Mouse (Mus musculus) CH12.LX (cell line): ENCODE data around the gene Wdfy3. TPM values are rescaled to one million over a fixed set of nuclear protein-coding genes. Genes with fewer than 3 reads are reported as not detected.

Source experiments
- DNase-seq: peaks from one replicate; pipeline ENCODE4 v3.0.0-alpha.2; 2013; ENCODE audit errors: extremely low read depth
- H3K27ac ChIP-seq: 2 replicates; pipeline ENCODE4 v1.5.1; 2012; ENCODE audit warnings: low read depth, mild to moderate bottlenecking, control low read depth, moderate library complexity; ENCODE audit not compliant: insufficient read depth
- H3K27me3 ChIP-seq: replicated peaks from 2 replicates; pipeline ENCODE3; 2012; ENCODE audit warnings: inconsistent platforms
- H3K36me3 ChIP-seq, 2 experiments: replicated peaks in 1 of 2; 2 replicates each; pipeline versions ENCODE3 to v1.6.1; 2012; ENCODE audit warnings: inconsistent platforms in 1 of 2, low read length in 1 of 2, mild to moderate bottlenecking in 1 of 2, mixed read lengths in 1 of 2, moderate library complexity in 1 of 2; ENCODE audit not compliant: control insufficient read depth in 1 of 2, insufficient read depth in 1 of 2
- H3K4me1 ChIP-seq, 2 experiments: 2 replicates each; pipeline ENCODE4 v1.6.1; 2012; ENCODE audit warnings: inconsistent platforms in 1 of 2, moderate library complexity in 1 of 2; ENCODE audit not compliant: insufficient read depth in 2 of 2, control insufficient read depth in 1 of 2
- H3K4me2 ChIP-seq: 2 replicates; pipeline ENCODE4 v1.6.1; 2012; ENCODE audit warnings: low read depth, mild to moderate bottlenecking, control low read depth; ENCODE audit not compliant: poor library complexity, insufficient read depth, severe bottlenecking
- H3K4me3 ChIP-seq, 3 experiments: fragments of 150-350 bp in 1 of 3; sonication (generic) in 1 of 3; replicated peaks in 1 of 3; 2 replicates each; pipeline versions ENCODE3 to v1.5.1; 2011 to 2012; ENCODE audit warnings: low read depth in 2 of 3, low read length in 2 of 3, mild to moderate bottlenecking in 2 of 3, moderate library complexity in 2 of 3, control low read depth in 1 of 3, improper control_type of control experiment in 1 of 3, inconsistent platforms in 1 of 3, mixed read lengths in 1 of 3; ENCODE audit not compliant: poor library complexity in 1 of 3
- H3K79me2 ChIP-seq: replicated peaks from 2 replicates; pipeline ENCODE4 v1.6.1; 2012; ENCODE audit warnings: mild to moderate bottlenecking, moderate library complexity; ENCODE audit not compliant: control insufficient read depth, poor library complexity, insufficient read depth, severe bottlenecking; ENCODE audit errors: extremely low read depth
- H3K9ac ChIP-seq: 2 replicates; pipeline ENCODE4 v1.6.1; 2012; ENCODE audit warnings: low read depth, mild to moderate bottlenecking, control low read depth, moderate library complexity; ENCODE audit not compliant: insufficient read depth
- H3K9me3 ChIP-seq: replicated peaks from 2 replicates; pipeline ENCODE3; 2012; ENCODE audit warnings: low read length, inconsistent platforms, mixed read lengths
- BHLHE40 ChIP-seq: IDR thresholded peaks from 2 replicates; pipeline ENCODE4 v1.6.1; 2011; ENCODE audit warnings: mild to moderate bottlenecking, low read depth, low read length, improper control_type of control experiment
- E2F4 ChIP-seq: IDR thresholded peaks from 2 replicates; pipeline ENCODE4 v1.6.1; 2011; ENCODE audit warnings: low read depth, low read length, improper control_type of control experiment; ENCODE audit not compliant: insufficient replicate concordance
- EP300 ChIP-seq: IDR thresholded peaks from 2 replicates; pipeline ENCODE4 v1.6.1; 2011; ENCODE audit warnings: low read length, improper control_type of control experiment
- HCFC1 ChIP-seq: IDR thresholded peaks from 2 replicates; pipeline ENCODE4 v1.6.1; 2012; ENCODE audit warnings: low read depth, mild to moderate bottlenecking, inconsistent platforms, low read length, improper control_type of control experiment
- IRF4 ChIP-seq: IDR thresholded peaks from 2 replicates; pipeline ENCODE4 v1.6.1; 2014; ENCODE audit warnings: low read depth, mild to moderate bottlenecking, inconsistent platforms, low read length, improper control_type of control experiment
- JUN ChIP-seq: IDR thresholded peaks from 2 replicates; pipeline ENCODE4 v1.6.1; 2011; ENCODE audit warnings: low read depth, mild to moderate bottlenecking, low read length, improper control_type of control experiment, moderate library complexity; ENCODE audit not compliant: insufficient read depth
- JUND ChIP-seq: conservative IDR thresholded peaks from 2 replicates; pipeline ENCODE4 v1.6.1; 2011; ENCODE audit warnings: low read depth, low read length, improper control_type of control experiment
- MXI1 ChIP-seq: IDR thresholded peaks from 2 replicates; pipeline ENCODE4 v1.6.1; 2011; ENCODE audit warnings: mild to moderate bottlenecking, low read depth, low read length, improper control_type of control experiment
- NELFE ChIP-seq: IDR thresholded peaks from 2 replicates; pipeline ENCODE4 v1.6.1; 2011; ENCODE audit warnings: low read depth, low read length, improper control_type of control experiment
- PAX5 ChIP-seq: IDR thresholded peaks from 2 replicates; pipeline ENCODE4 v1.6.1; 2012; ENCODE audit warnings: low read length, inconsistent platforms, mixed read lengths
- RAD21 ChIP-seq: IDR thresholded peaks from 2 replicates; pipeline ENCODE4 v1.6.1; 2011; ENCODE audit warnings: low read depth, mild to moderate bottlenecking, low read length, improper control_type of control experiment, moderate library complexity
- RCOR1 ChIP-seq: conservative IDR thresholded peaks from 2 replicates; pipeline ENCODE4 v1.6.1; 2012; ENCODE audit warnings: low read depth, mild to moderate bottlenecking, inconsistent platforms, low read length, improper control_type of control experiment
- UBTF ChIP-seq: IDR thresholded peaks from 2 replicates; pipeline ENCODE4 v1.6.1; 2012; ENCODE audit warnings: low read depth, mild to moderate bottlenecking, inconsistent platforms, low read length, improper control_type of control experiment, moderate library complexity
- USF2 ChIP-seq: conservative IDR thresholded peaks from 2 replicates; pipeline ENCODE4 v1.6.1; 2011; ENCODE audit warnings: low read depth, low read length, improper control_type of control experiment
- ZC3H11A ChIP-seq: IDR thresholded peaks from 2 replicates; pipeline ENCODE4 v1.6.1; 2012; ENCODE audit warnings: low read depth, mild to moderate bottlenecking, inconsistent platforms, low read length, improper control_type of control experiment
- ZMIZ1 ChIP-seq: IDR thresholded peaks from 2 replicates; pipeline ENCODE4 v1.6.1; 2012; ENCODE audit warnings: low read depth, mild to moderate bottlenecking, inconsistent platforms, low read length, improper control_type of control experiment
- dilution Hi-C: fragments of 300-500 bp; cut with MboI; formaldehyde crosslinking; loops from 2 replicates; pipeline ENCODE4 v1.14.3; 2020; ENCODE audit warnings: low sequenced_read_pairs; ENCODE audit not compliant: extremely low pct_unique_long_range_greater_than_20kb, extremely low pct_ligation_motif_present
- in situ Hi-C: fragments of 300-500 bp; cut with MboI; formaldehyde crosslinking; loops from 3 replicates; pipeline ENCODE4 v1.14.3; 2019; ENCODE audit warnings: low sequenced_read_pairs, low pct_ligation_motif_present, low pct_unique_long_range_greater_than_20kb, mixed read lengths
- polyA plus RNA-seq: library from polyadenylated mRNA; unstranded; fragments of >175 nt; gene quantifications from 2 replicates; pipeline ENCODE4 v1.2.1, GENCODE M21; 2012; ENCODE audit warnings: low read depth; ENCODE audit not compliant: insufficient read length
- total RNA-seq, 2 experiments: library from RNA; depleted of rRNA; stranded (reverse); fragments of 300-350 nt in 1 of 2; fragments of >200 nt in 1 of 2; gene quantifications; 2 replicates each; pipeline ENCODE4 v1.2.3; 2012 to 2014

Gene Wdfy3
- total and polyA plus RNA-seq, 3 experiments: not detected

DNA sequence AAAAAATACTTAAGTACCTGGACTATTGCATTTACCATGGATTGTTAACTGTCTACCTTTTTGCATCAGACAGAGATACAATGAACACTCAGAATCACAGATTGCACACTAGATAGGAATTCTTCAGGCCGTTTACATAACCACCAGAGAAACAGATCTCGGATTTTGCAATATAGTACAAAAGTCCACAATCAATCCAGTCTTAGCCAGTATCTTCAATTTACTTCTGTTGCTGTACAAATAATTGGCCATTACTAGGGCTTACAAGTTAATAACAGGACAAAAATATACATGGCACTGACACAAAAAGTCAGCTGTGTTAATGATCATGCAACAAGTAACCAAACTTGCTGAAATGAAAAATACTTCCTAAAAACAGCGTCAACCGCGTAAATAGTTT lies 236.7 kb downstream of the Wdfy3 start:
- dilution Hi-C loops (no loop called here), in situ Hi-C loops (no loop called here)
- Histone ChIP-seq H3K9ac (no peak overlapping the region), H3K4me1 (no peaks in the 10 kb centered on the region), H3K9me3 (peaks cover 75% of the 10 kb centered on the region), H3K4me3 (no peak overlapping the region), H3K36me3 (no peaks in the 10 kb centered on the region)
- TF ChIP-seq NELFE: no peak
- TF ChIP-seq RCOR1: no peak
- no peak for TF ChIP-seq EP300
- no peak for TF ChIP-seq BHLHE40
- TF ChIP-seq ZC3H11A: no peak
- TF ChIP-seq HCFC1: no peak
- TF ChIP-seq USF2: no peak
- TF ChIP-seq, all 38 proteins: peak for 0
- no peak for DNase-seq
- Histone ChIP-seq H3K79me2 (no peaks in the 10 kb centered on the region), H3K27ac (no peak overlapping the region), H3K4me2 (no peak overlapping the region), H3K27me3 (no peaks in the 10 kb centered on the region)

DNA sequence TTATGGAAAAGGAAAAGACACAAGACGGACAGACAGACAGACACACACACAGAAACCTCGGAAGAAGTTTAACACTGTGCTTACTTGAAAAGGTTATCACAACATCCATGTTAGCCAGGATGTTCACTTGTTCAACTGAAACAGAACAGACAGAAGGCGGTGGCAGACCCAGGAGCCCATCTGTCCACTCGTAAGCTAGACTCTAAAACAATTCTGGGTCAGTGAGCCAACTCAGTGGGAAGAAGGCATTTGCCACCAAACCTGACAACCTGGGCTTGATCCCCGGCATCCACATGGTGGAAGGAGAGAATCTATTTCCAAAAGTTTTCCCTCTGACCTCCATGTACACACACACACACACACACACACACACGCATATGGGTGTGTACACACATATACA lies 237.7 kb downstream of the Wdfy3 start:
- no peaks in the 10 kb centered on the region for H3K4me1 ChIP-seq
- no peaks in the 10 kb centered on the region for H3K79me2 ChIP-seq
- no peak overlapping the region for H3K9ac ChIP-seq
- no peak overlapping the region for H3K27ac ChIP-seq
- DNase-seq: no peak
- dilution Hi-C loops: no loop called here
- TF ChIP-seq JUND (no peak), MXI1 (no peak), JUN (no peak), PAX5 (no peak), E2F4 (no peak), ZMIZ1 (no peak)
- TF ChIP-seq, all 38 proteins: peak for 0
- in situ Hi-C loops: no loop called here
- Histone ChIP-seq H3K36me3 (no peaks in the 10 kb centered on the region), H3K27me3 (no peaks in the 10 kb centered on the region), H3K4me2 (no peak overlapping the region), H3K4me3 (no peak overlapping the region), H3K9me3 (peaks cover 84% of the 10 kb centered on the region)

DNA sequence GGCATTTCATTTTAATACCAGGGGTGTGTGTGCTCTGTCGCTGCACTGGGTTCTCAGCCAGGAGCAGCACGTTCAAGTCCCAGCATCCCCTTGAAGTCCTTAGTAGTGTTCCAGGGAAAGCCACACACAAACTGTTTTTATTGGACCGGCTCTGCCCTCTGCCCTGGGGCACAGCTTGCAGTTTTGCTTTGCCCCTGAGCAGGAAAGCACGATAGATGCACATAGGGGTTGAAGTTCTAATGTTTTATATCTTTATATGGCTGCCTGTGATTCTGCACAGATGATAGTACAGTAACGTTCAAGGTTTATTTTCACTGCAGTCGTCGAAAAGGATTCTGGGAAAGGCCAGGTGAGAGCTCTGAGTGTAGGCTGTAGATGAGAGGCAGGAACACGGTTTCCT lies 239.5 kb downstream of the Wdfy3 start:
- DNase-seq: no peak
- Histone ChIP-seq H3K79me2 (no peaks in the 10 kb centered on the region), H3K9me3 (peaks cover 86% of the 10 kb centered on the region), H3K36me3 (no peaks in the 10 kb centered on the region), H3K9ac (no peak overlapping the region), H3K4me2 (no peak overlapping the region), H3K27ac (no peak overlapping the region), H3K4me3 (no peak overlapping the region), H3K4me1 (no peaks in the 10 kb centered on the region), H3K27me3 (no peaks in the 10 kb centered on the region)
- dilution Hi-C loops (no loop called here), in situ Hi-C loops (no loop called here)
- TF ChIP-seq RAD21 (no peak), UBTF (no peak), IRF4 (no peak)
